Mouse (Mus musculus): ENCODE data around the gene Efna3. TPM values are rescaled to one million over a fixed set of nuclear protein-coding genes. Genes with fewer than 3 reads are reported as not detected.

Gene Efna3
- polyA plus RNA-seq (2021; fragmentation: Nextera tagmentation), result 5.6 and 31.3 TPM in 2 replicates
- long read RNA-seq, experiment 1, transcript Efna3-201 (5 exons, 2,363 nt), result major isoform, 62 of 88 reads
- long read RNA-seq, experiment 1, transcript Efna3-203 (4 exons, 742 nt), result minor isoform, 12 of 88 reads
- long read RNA-seq, experiment 1, partial matches to known transcripts, result 3 of 88 reads
- long read RNA-seq, experiment 1, other reads (novel, unspliced or antisense), result 11 of 88 reads
- long read RNA-seq, experiment 2, partial matches to known transcripts, result 0 of 8 reads
- long read RNA-seq, experiment 2, other reads (novel, unspliced or antisense), result 3 of 8 reads

DNA sequence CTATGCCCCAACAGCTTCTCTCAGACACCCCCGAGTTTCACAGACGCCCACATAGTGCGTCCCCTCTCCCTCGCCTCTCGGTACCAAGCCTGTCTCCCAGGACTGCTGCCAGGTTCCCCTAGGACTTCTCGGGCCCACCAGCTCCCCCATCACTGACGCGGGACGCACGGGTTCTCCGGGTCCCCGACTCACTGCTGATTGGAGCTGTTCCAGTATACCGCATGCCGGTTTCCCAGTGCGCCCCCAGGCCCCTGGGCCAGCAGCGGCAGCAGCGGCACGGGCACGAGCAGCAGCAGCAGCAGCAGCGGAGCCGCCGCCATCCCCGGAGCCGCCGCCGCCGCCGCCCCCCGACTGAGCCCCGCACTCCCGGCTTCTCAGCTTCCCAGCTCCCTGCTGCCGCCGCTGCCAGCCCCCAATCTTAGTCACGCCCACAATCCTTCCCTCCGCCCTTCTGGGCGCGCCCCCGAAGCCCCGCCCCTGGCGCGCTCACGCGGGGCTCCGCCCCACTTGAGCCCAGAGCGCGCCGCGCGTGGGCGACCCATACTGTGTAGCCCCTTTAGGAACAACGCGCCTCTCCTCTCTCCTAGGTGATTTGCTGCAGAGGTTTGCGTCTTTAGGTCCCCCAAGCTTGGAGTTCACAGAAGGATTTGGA is at the start of gene Efna3:
Efna3 (minus strand) TSS at position 452 of the 652 bp plus-strand sequence.

DNA sequence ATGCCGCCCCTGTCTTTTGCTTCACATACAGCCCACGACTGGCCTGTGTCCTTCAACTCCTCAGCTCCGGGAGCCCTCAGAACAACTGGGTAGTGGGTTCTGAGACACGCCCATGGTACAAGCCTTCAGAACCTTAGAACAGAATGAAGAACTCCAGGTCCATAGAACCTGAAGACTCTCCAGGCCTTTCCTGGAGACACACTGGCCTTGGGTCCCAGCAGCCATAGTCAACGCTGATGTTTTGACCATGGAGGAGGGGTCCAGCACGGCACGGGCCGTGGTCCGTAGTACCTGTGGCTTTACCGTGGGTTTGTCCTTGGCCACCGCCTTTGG is 42.4 kb upstream of the Efna3 start, which contains the start of gene Dcst1:
Dcst1 (minus strand) TSS at position 101 of the 333 bp plus-strand sequence.

GRCm38 (mm10) chr3:89361675-89362074 is 38.9 kb upstream of the Efna3 start, which contains the start of gene Dcst2:
Gene Dcst2, plus strand, starts transcription at chr3:89361975.

GRCm38 (mm10) chr3:89349869-89350501 is 27.2 kb upstream of the Efna3 start, which contains the start of gene Adam15:
Gene Adam15, minus strand, starts transcription at chr3:89349996.

DNA sequence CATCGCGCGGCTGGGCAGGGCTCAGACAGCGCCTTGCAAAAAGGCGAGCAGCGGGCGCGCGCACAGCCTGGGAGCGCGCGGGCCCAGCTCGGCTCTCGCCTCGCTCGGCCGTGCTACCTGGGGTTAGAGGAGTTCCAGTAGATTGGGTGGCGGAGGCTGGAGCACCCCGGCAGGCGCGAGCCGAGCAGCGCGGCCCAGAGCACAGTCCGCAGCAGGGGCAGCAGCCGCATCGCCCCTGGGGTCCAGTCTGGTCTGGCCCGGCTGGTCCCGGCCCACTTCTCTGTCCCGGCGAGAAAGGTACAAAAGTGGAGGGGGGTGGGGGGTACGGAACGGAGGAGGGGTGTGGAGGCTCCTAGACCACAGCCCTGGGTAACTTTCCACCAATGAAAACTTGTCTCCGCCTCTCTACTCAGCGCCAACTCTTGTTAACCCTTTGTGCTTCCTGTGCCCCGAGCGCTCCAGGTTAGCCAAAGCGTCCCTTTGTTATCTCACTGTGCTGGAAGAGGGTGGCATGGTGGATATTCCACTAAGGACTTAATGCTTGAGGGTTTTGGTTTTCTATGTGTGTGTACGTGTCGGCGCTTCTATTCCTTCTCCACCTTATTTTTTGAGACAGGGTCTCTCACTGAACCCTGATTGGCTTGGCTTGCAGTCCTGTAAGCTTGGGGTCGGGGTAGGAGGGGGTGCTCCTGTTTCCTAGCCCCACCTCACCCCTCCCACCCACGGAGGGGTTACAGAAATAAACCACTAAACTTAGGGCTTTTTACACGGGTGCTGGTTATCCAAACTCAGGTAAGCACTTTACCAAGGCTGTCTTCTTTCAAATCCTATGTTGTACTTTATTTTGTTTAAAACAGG is 15.2 kb upstream of the Efna3 start, which contains the start of gene Efna4:
Efna4 (minus strand) TSS at position 308 of the 858 bp plus-strand sequence.

GRCm38 (mm10) chr3:89280606-89281511 is 41.9 kb downstream of the Efna3 start, which contains the start of gene Efna1:
Gene Efna1, minus strand, starts transcription at chr3:89281142.

DNA sequence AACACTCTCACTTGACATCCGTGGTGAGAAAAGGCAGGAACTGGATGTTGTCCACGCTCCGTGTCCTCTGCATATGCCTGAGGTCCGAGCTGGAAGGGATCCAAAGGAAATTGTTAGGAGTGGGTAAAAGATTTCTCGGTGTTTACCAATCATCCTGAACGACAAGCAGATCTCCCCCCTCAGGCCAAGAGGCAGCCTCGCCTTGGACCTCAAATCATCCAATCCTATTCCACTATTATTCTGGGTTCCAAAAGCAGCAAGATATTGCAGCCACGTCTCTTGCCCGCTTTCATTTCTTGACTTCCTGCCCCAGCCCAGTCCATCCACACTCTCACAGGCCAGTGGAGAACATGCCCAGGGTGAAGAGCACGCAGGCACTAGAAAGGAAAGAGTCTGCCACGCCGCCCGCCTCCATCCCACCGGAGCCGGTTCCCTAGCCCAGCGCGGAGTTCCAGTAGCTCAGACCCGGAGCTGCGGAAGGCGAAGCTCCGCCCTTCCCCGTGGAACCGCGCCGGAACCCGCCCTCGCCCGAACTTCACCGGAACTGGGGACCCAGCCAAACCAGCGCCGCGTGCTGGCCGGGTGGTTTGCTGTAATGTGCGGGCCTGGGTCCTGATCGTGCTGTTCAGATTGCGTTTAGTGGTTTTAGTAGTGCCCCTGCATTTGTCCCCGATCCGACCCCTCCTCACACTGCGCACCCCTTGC is 52.6 kb downstream of the Efna3 start, which contains the start of gene Slc50a1:
Slc50a1 (minus strand) TSS at position 520 of the 705 bp plus-strand sequence.

Other genes with a start within 250 kb of the Efna3 start
- gene Rusc1, start 229.7 kb downstream of the Efna3 start, polyA plus RNA-seq (2021; fragmentation: Nextera tagmentation), result 47.9 and 79.6 TPM in 2 replicates
- gene Gm43738, start 221.9 kb downstream of the Efna3 start, polyA plus RNA-seq (2021; fragmentation: Nextera tagmentation), result 0.10 TPM in 1 of 2 replicates, not detected in the other
- 156 and 192 TPM in 2 replicates for gene Fdps, start 221.0 kb downstream of the Efna3 start, polyA plus RNA-seq (2021; fragmentation: Nextera tagmentation)
- not detected in 2 replicates for gene Pklr, start 186.8 kb downstream of the Efna3 start, polyA plus RNA-seq (2021; fragmentation: Nextera tagmentation)
- 2.2 and 5.2 TPM in 2 replicates for gene Hcn3, start 162.8 kb downstream of the Efna3 start, polyA plus RNA-seq (2021; fragmentation: Nextera tagmentation)
- gene Clk2, start 158.2 kb downstream of the Efna3 start, polyA plus RNA-seq (2021; fragmentation: Nextera tagmentation), result 3.0 and 3.7 TPM in 2 replicates
- 65.4 and 69.8 TPM in 2 replicates for gene Scamp3, start 145.5 kb downstream of the Efna3 start, polyA plus RNA-seq (2021; fragmentation: Nextera tagmentation)
- gene Fam189b, start 139.8 kb downstream of the Efna3 start, polyA plus RNA-seq (2021; fragmentation: Nextera tagmentation), result 8.2 and 15.5 TPM in 2 replicates
- 24.1 and 25.8 TPM in 2 replicates for gene Gba, start 120.0 kb downstream of the Efna3 start, polyA plus RNA-seq (2021; fragmentation: Nextera tagmentation)
- gene Thbs3, start 107.8 kb downstream of the Efna3 start, polyA plus RNA-seq (2021; fragmentation: Nextera tagmentation), result 8.3 and 12.0 TPM in 2 replicates
- 121 and 135 TPM in 2 replicates for gene Mtx1, start 95.9 kb downstream of the Efna3 start, polyA plus RNA-seq (2021; fragmentation: Nextera tagmentation)
- gene Muc1, start 93.9 kb downstream of the Efna3 start, polyA plus RNA-seq (2021; fragmentation: Nextera tagmentation), result 0.20 and 0.34 TPM in 2 replicates
- 209 and 223 TPM in 2 replicates for gene Krtcap2, start 77.0 kb downstream of the Efna3 start, polyA plus RNA-seq (2021; fragmentation: Nextera tagmentation)
- gene Trim46, start 76.7 kb downstream of the Efna3 start, polyA plus RNA-seq (2021; fragmentation: Nextera tagmentation), result 23.1 and 27.4 TPM in 2 replicates
- gene Dpm3, start 63.6 kb downstream of the Efna3 start, polyA plus RNA-seq (2021; fragmentation: Nextera tagmentation), result 276 and 277 TPM in 2 replicates
- 48.6 and 65.6 TPM in 2 replicates for gene Slc50a1, start 52.4 kb downstream of the Efna3 start, polyA plus RNA-seq (2021; fragmentation: Nextera tagmentation)
- 11.1 and 12.0 TPM in 2 replicates for gene Efna1, start 41.8 kb downstream of the Efna3 start, polyA plus RNA-seq (2021; fragmentation: Nextera tagmentation)
- gene Efna4, start 15.1 kb upstream of the Efna3 start, polyA plus RNA-seq (2021; fragmentation: Nextera tagmentation), result 0.30 and 0.44 TPM in 2 replicates
- 21.3 and 43.1 TPM in 2 replicates for gene Adam15, start 27.0 kb upstream of the Efna3 start, polyA plus RNA-seq (2021; fragmentation: Nextera tagmentation)
- not detected in 2 replicates for gene Dcst2, start 39.0 kb upstream of the Efna3 start, polyA plus RNA-seq (2021; fragmentation: Nextera tagmentation)
- 1.9 and 2.3 TPM in 2 replicates for gene Dcst1, start 42.3 kb upstream of the Efna3 start, polyA plus RNA-seq (2021; fragmentation: Nextera tagmentation)
- 0.49 and 1.2 TPM in 2 replicates for gene Zbtb7b, start 71.8 kb upstream of the Efna3 start, polyA plus RNA-seq (2021; fragmentation: Nextera tagmentation)
- gene Lenep, start 79.8 kb upstream of the Efna3 start, polyA plus RNA-seq (2021; fragmentation: Nextera tagmentation), result not detected in 2 replicates
- gene Flad1, start 88.9 kb upstream of the Efna3 start, polyA plus RNA-seq (2021; fragmentation: Nextera tagmentation), result 22.6 and 32.3 TPM in 2 replicates
- gene Cks1b, start 95.4 kb upstream of the Efna3 start, polyA plus RNA-seq (2021; fragmentation: Nextera tagmentation), result 8.9 and 10.6 TPM in 2 replicates
- 4.1 and 4.9 TPM in 2 replicates for gene Shc1, start 95.5 kb upstream of the Efna3 start, polyA plus RNA-seq (2021; fragmentation: Nextera tagmentation)
- gene Pygo2, start 107.2 kb upstream of the Efna3 start, polyA plus RNA-seq (2021; fragmentation: Nextera tagmentation), result 5.5 and 11.4 TPM in 2 replicates
- 15.4 and 16.1 TPM in 2 replicates for gene Pbxip1, start 113.7 kb upstream of the Efna3 start, polyA plus RNA-seq (2021; fragmentation: Nextera tagmentation)
- 66.6 and 78.2 TPM in 2 replicates for gene Pmvk, start 131.6 kb upstream of the Efna3 start, polyA plus RNA-seq (2021; fragmentation: Nextera tagmentation)
- 2.5 and 4.1 TPM in 2 replicates for gene Kcnn3, start 197.2 kb upstream of the Efna3 start, polyA plus RNA-seq (2021; fragmentation: Nextera tagmentation)

Data from left cerebral cortex, adult 6 months (tissue).